Mouse (Mus musculus): ENCODE measurements around the gene Slc46a1.
A peak's percentile ranks its signal among the peaks of the same experiment; 100 is the strongest.

The Slc46a1 gene

DNA sequence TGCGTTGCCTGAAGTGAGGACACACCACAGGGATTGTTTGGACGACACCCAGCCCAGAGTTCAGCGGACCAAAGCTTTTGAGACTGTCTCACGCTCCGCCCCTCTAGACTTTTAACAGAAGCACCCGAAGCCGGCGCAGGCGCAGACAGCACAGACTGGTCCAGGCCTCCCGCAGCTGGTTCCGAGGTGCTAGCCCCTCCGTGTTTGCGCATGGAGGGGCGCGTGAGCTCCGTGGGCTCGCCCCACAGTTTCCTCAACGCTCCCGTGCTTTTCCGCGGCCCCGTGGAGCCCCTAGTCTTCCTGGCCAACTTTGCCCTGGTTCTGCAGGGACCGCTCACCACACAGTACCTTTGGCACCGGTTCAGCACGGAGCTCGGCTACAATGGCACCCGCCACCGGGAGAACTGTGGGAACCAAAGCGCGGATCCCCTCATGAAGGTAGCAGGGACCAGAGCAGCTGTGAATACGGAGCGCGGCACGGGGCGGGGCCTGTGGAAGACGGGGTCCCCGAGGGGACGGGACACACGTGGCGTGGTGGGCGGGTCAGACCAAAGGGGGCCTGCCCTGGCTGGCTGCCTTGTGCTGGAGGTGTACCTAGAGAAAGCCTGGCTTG, at the start of gene Slc46a1:
Gene Slc46a1 (plus strand): TSS at position 130 of the 613 bp plus-strand sequence.
- peak; percentile 69 to 84 for DNase-seq (ENCODE audit: low spot score in 2 of 2)

GRCm38 (mm10) chr11:78416854-78417253, 48.6 kb upstream of the Slc46a1 start:
- DNase-seq (ENCODE audit: low spot score in 2 of 2): no peak

DNA sequence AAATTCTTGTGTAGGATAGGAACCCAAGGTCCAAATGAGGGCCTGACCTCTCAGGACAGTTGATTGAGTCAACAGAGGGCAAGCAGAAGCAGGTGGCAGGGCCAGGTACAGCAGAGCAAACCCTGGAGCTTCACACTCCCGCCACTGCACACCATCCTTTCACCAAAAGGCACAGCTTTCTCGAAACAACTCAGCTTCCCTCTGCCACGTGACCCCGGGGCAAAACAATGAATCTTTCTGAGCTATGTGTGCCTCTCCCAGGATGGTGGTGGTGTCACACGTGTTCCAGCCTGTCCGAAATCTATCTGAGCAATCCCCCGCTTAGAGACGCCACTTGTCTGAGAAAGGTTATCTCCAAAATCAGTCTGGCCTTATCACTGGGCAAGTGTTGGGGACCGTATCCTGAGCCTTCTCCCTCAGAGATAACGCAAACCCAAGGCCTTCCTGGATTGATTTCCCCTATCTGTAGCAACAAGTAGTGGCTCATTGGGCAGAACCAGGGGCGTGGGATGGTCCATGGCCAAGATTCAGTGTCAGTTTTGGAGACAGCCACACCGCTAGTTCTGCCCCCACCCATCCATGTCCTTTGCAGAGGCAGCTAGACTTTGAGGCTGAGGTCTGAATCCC, 45.1 kb upstream of the Slc46a1 start:
- DNase-seq (ENCODE audit: low spot score in 2 of 2): no peak

DNA sequence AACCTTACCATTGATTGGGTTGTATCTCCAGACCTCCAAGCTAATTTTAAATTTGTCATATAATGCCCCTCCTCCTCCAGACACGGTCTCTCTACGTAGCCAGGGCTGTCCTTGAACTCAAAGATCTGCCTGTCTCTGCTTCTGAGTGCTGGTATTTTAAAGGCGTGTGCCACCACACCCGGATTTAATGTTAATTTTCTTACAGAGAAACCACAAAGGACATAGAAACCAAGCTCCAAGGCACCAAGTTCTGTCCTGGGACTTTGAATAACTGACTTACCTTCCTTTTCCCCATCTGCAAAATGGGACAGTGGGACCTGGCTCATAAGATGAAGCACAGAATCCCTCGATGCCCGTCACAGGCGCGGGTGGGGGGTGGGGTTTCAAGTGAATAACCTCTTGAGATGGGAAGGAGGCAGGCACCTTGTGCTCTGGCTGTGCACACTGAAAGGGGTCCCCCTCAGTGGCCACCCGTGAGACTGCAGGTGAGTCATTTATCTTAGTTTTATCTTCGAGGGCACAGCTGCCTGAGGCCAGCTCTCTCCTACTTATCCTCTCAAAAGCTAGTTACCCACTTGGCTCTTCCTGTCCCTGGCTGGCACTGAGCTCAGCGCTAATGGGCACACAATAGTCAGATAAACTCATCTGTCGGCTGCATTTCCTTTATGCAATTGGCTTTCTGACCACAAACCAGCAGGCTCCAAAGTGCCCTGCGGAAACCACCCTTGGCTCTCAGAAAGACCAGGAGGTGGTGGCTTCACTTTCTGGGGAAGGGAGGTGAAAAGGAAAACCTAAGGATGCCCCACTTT, 44.1 kb upstream of the Slc46a1 start:
- no peak for DNase-seq (ENCODE audit: low spot score in 2 of 2)

GRCm38 (mm10) chr11:78422055-78422819, 43.3 kb upstream of the Slc46a1 start, which contains the start of gene Slc13a2:
Gene Slc13a2 (minus strand): TSS chr11:78422217.
- DNase-seq (ENCODE audit: low spot score in 2 of 2): no peak

GRCm38 (mm10) chr11:78424352-78424751, 41.1 kb upstream of the Slc46a1 start:
- no peak for DNase-seq (ENCODE audit: low spot score in 2 of 2)

- DNase-seq (ENCODE audit: low spot score in 2 of 2): no peak
Observed at GRCm38 (mm10) chr11:78425572-78425971, 39.9 kb upstream of the Slc46a1 start.

- no peak for DNase-seq (ENCODE audit: low spot score in 2 of 2)
Observed at GRCm38 (mm10) chr11:78427655-78428054, 37.8 kb upstream of the Slc46a1 start.

GRCm38 (mm10) chr11:78428309-78428708, 37.2 kb upstream of the Slc46a1 start:
- no peak for DNase-seq (ENCODE audit: low spot score in 2 of 2)

DNA sequence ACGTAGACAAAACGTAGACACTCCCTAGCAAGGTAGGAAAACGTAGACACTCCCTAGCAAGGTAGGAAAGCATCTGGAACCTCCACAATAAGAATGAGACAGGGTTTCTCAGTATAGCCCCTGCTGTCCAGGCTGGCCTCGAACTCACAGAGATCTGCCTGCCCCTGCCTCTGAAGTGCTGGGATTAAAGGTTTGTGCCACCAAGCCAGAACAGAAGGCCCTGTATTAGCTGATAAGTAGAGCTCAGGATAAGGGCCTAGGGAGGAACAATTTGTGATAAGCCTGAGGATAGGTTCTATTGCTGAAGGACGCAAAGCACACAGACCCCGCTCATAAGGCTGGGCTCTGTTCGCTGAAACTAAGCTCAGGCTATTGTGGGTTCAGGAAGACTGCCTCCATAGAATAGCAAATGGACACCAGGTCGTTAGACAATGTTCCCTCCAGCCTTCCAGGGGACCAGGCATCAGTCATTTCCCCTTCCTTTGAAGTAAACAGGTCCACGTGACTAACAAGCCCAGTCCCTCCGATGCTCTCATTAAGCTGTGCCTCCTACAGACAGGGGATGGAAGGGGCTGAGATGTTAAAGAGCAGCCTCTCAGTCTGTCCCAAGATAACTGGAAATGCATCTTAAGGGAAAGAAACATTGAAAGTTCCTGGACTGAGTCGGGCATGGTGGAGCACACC, 35.2 kb upstream of the Slc46a1 start:
- DNase-seq (ENCODE audit: low spot score in 2 of 2): no peak

DNA sequence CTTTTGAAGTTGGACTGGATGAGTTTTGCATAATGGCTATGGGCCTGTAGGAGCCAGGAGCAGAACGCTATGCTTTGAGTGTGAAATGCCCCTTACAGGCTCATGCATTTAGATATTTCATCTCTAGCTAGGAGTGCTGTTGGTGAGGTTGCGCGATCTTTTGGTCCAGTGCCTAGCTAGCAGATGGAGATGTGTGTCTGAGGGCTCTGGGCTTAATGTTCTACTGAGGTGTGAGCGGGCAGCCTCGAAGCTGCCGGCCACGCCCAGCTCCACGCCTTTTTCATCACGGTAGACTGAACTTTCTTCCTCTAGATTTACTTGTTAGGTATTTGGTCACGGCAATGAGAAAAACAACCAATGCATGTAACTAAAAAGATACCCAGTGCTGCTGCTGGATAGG, 34.3 kb upstream of the Slc46a1 start:
- DNase-seq (ENCODE audit: low spot score in 2 of 2): no peak

DNA sequence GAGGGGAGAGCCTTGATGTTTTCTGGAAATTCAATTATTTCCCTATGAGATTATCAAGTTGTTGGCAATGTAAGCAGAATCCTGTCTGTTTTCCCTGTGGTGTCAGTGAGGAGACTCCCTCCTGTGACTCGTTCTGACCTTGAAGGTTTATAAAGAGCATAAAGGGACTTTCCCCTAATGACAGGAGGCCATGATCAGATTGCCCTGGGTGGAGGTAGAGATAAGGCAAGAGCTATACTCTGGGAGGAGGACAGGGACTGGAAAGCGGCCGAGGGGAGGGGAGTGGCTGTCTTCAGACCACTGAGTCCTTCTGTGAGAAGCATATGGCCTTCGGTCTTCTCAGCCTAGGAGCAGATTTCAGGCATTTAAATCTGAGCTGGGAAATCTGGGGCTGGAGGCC, 31.4 kb upstream of the Slc46a1 start:
- no peak for DNase-seq (ENCODE audit: low spot score in 2 of 2)

DNA sequence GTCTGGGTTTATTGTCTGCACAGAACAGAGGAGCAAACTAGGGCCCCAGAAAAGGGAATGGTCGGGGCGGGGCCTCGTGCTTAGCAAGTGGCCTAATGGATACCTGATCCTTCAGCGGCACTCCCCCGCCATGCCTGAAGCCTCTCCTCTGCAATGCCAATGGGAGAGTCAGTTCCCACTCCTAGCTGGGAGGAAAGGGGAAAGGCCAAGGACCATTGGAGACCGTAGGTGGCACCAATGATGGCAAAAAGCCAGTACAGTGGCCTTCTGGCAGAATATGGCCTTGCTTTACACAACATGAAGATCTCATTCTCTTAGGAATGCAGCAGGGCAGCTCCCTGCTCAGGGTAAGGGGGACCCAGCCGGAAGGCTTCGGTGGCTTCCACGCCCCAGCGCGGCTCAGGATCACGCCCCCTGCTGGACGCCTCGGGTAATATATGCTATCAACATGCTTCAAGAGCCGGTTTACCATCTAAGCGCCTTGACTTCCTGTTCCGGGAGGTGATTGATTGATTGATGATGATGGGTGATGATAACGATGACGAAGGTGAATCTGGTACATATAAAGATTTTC, 29.6 kb upstream of the Slc46a1 start:
- DNase-seq (ENCODE audit: low spot score in 2 of 2): peak; percentile 43 to 84

- DNase-seq (ENCODE audit: low spot score in 2 of 2): no peak
Observed at GRCm38 (mm10) chr11:78437182-78437581, 28.3 kb upstream of the Slc46a1 start.

GRCm38 (mm10) chr11:78438399-78438930, 27.0 kb upstream of the Slc46a1 start:
- DNase-seq (ENCODE audit: low spot score in 2 of 2): no peak

GRCm38 (mm10) chr11:78443115-78443514, 22.4 kb upstream of the Slc46a1 start:
- DNase-seq (ENCODE audit: low spot score in 2 of 2): no peak

GRCm38 (mm10) chr11:78447168-78447567, 18.3 kb upstream of the Slc46a1 start:
- no peak for DNase-seq (ENCODE audit: low spot score in 2 of 2)

- DNase-seq (ENCODE audit: low spot score in 2 of 2): no peak
Observed at GRCm38 (mm10) chr11:78448242-78448641, 17.3 kb upstream of the Slc46a1 start.

DNA sequence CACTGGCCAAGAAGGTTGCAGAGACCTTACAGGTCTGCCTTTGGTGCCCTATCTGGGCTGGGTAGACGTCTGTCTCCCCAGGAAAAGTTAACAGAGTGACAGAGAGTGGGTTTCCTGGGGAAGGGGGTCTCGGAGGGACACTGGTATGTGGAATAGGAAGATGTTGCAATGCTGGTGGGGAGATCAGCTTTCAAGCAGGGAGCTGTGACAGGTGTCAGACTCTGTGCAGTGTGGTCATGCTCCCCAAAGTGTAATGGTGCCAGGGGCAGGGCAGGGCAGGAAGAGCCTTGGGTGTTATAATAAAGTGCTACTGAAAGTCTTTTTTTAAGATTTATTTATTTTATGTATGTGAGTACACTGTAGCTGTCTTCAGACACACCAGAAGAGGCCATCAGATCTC, 15.2 kb upstream of the Slc46a1 start:
- no peak for DNase-seq (ENCODE audit: low spot score in 2 of 2)

DNA sequence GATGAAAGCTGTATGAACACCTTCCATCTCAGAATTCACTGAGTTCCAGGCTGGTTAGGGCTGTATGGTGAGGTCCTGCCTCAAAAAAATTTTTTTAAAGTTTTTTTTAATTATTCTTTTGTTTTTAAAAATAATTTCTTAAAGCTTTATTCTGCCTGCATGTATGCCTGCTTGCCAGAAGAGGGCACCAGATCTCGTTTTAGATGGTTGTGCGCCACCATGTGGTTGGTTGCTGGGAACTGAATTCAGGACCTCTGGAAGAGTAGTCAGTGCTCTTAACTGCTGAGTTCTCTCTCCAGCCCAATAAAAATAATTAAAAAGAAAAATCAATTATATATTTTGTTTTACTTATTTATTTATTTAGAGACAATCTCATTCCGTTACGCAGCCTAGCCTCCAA, 11.8 kb upstream of the Slc46a1 start:
- DNase-seq (ENCODE audit: low spot score in 2 of 2): peak; percentile 69 to 86

DNA sequence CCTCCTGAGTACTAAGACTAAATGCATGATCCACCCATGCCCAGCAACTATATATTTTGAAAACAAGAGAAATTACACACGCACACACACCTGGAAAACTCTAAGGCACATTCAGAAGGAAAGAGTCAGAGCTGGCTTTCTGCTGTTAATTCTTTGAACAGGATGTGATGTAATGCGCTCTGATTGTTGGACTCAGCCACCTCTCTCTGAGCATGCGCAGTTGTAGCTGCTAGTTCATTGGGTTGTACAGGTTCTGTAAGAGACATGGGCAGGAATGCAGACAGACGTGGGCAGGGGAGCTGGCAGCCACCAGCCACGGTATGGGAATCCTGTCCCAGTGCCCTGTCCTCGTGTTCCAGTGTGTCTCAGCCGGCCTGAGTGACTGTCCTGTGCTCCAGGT, 11.2 kb upstream of the Slc46a1 start:
- DNase-seq (ENCODE audit: low spot score in 2 of 2): no peak

Data from spleen, postnatal 4 days (tissue).